Mouse (Mus musculus) myocyte (in vitro differentiated cells): Measurements from ENCODE around the gene Cstb. TPM values are rescaled to one million over a fixed set of nuclear protein-coding genes. Genes with fewer than 3 reads are reported as not detected.
A peak's percentile ranks its signal among the peaks of the same experiment; 100 is the strongest.

Experiments
- H3K27me3 ChIP-seq: one replicate; pipeline ENCODE4 v1.6.1; 2011; ENCODE audit not compliant: control insufficient read depth, insufficient read depth, insufficient read length
- H3K36me3 ChIP-seq: one replicate; pipeline ENCODE4 v1.6.1; 2011; ENCODE audit not compliant: control insufficient read depth, insufficient read depth
- H3K4me2 ChIP-seq: one replicate; pipeline ENCODE4 v1.6.1; 2011; ENCODE audit warnings: low read depth, control low read depth
- H3K4me3 ChIP-seq: one replicate; pipeline ENCODE4 v1.5.1; 2011; ENCODE audit warnings: mild to moderate bottlenecking, control low read depth, moderate library complexity
- H3K79me2 ChIP-seq: one replicate; pipeline ENCODE4 v1.6.1; 2011; ENCODE audit not compliant: control insufficient read depth, insufficient read depth
- H3ac ChIP-seq: one replicate; pipeline ENCODE4 v1.6.1; 2011; ENCODE audit not compliant: control insufficient read depth, insufficient read length
- CEBPB ChIP-seq: IDR thresholded peaks from 2 replicates; pipeline ENCODE4 v1.6.1; 2011; ENCODE audit warnings: mild to moderate bottlenecking, moderate library complexity; ENCODE audit not compliant: poor library complexity, insufficient read depth, severe bottlenecking
- E2F4 ChIP-seq: IDR thresholded peaks from one replicate; pipeline ENCODE4 v1.6.1; 2011; ENCODE audit warnings: mild to moderate bottlenecking, control low read depth, moderate library complexity; ENCODE audit not compliant: insufficient read depth
- MAX ChIP-seq: IDR thresholded peaks from one replicate; pipeline ENCODE4 v1.6.1; 2011; ENCODE audit warnings: low read depth, mild to moderate bottlenecking, control low read depth
- MYOD1 ChIP-seq, 3 experiments: IDR thresholded peaks; one replicate each; pipeline ENCODE4 v1.6.1; 2011; ENCODE audit warnings: control low read depth in 2 of 3, low read depth in 2 of 3, mild to moderate bottlenecking in 2 of 3, moderate library complexity in 1 of 3; ENCODE audit not compliant: insufficient read length in 2 of 3, control insufficient read depth in 1 of 3
- MYOG ChIP-seq, 3 experiments: IDR thresholded peaks; one replicate each; pipeline ENCODE4 v1.6.1; 2011; ENCODE audit warnings: control low read depth in 2 of 3, low read depth in 2 of 3, mild to moderate bottlenecking in 2 of 3; ENCODE audit not compliant: insufficient read length in 2 of 3, control insufficient read depth in 1 of 3, insufficient read depth in 1 of 3
- POLR2A ChIP-seq: IDR thresholded peaks from one replicate; pipeline ENCODE4 v1.6.1; 2011; ENCODE audit warnings: low read depth, mild to moderate bottlenecking, control low read depth, moderate library complexity; ENCODE audit not compliant: insufficient read length
- POLR2AphosphoS2 ChIP-seq: IDR thresholded peaks from one replicate; pipeline ENCODE4 v1.6.1; 2011; ENCODE audit warnings: low read depth, control low read depth; ENCODE audit not compliant: insufficient read length
- REST ChIP-seq: IDR thresholded peaks from one replicate; pipeline ENCODE4 v1.6.1; 2011; ENCODE audit warnings: mild to moderate bottlenecking, control low read depth, moderate library complexity; ENCODE audit not compliant: insufficient read depth, insufficient read length
- SRF ChIP-seq: IDR thresholded peaks from one replicate; pipeline ENCODE4 v1.6.1; 2011; ENCODE audit warnings: low read depth; ENCODE audit not compliant: control insufficient read depth, insufficient read length
- TCF12 ChIP-seq: IDR thresholded peaks from one replicate; pipeline ENCODE4 v1.6.1; 2011; ENCODE audit warnings: mild to moderate bottlenecking, control low read depth; ENCODE audit not compliant: poor library complexity, insufficient read depth, severe bottlenecking
- TCF3 ChIP-seq: IDR thresholded peaks from one replicate; pipeline ENCODE4 v1.6.1; 2011; ENCODE audit warnings: low read depth, control low read depth; ENCODE audit not compliant: insufficient read length
- USF1 ChIP-seq: IDR thresholded peaks from one replicate; pipeline ENCODE4 v1.6.1; 2011; ENCODE audit warnings: low read depth, mild to moderate bottlenecking, control low read depth, moderate library complexity
- polyA plus RNA-seq: library from polyadenylated mRNA; unstranded; fragments of >200 nt; fragmentation: generic; extraction: Trizol; gene quantifications from one replicate; pipeline ENCODE4 v1.2.1, GENCODE M21; 2012; ENCODE audit warnings: missing spikeins

Gene Cstb
- polyA plus RNA-seq, 1 experiment, result 197 TPM

- H3K4me3 ChIP-seq, result no peak overlapping the region
- no peak overlapping the region for H3ac ChIP-seq
- H3K36me3 ChIP-seq, result no peaks in the 10 kb centered on the region
- H3K79me2 ChIP-seq, result no peaks in the 10 kb centered on the region
- no peaks in the 10 kb centered on the region for H3K27me3 ChIP-seq
- TF ChIP-seq USF1, result no peak
- no peak for TF ChIP-seq MAX
- TF ChIP-seq TCF3, result no peak
- TF ChIP-seq MYOD1 (IDR thresholded peaks at IDR 0.05; ENCODE audit: control insufficient read depth in 1 of 3, insufficient read length in 2 of 3, low read depth in 2 of 3), result no peak
- no peak for TF ChIP-seq E2F4
- no peak for TF ChIP-seq CEBPB
- TF ChIP-seq SRF, result no peak
- no peak for TF ChIP-seq MYOG (IDR thresholded peaks at IDR 0.05; ENCODE audit: control insufficient read depth in 1 of 3, insufficient read depth in 1 of 3, insufficient read length in 2 of 3, low read depth in 2 of 3)
- TF ChIP-seq POLR2A, result no peak
- no peak for TF ChIP-seq POLR2AphosphoS2
- no peak for TF ChIP-seq TCF12
- TF ChIP-seq REST, result no peak
- no peak overlapping the region for H3K4me2 ChIP-seq
These were observed 27.2 kb downstream of the Cstb start for GRCm38 (mm10) chr10:78452641-78453040.

- Histone ChIP-seq H3ac (no peak overlapping the region), H3K27me3 (no peaks in the 10 kb centered on the region), H3K4me3 (no peak overlapping the region), H3K4me2 (no peak overlapping the region), H3K79me2 (no peaks in the 10 kb centered on the region), H3K36me3 (no peaks in the 10 kb centered on the region)
- no peak for TF ChIP-seq POLR2A
- TF ChIP-seq CEBPB, result no peak
- no peak for TF ChIP-seq E2F4
- no peak for TF ChIP-seq SRF
- no peak for TF ChIP-seq REST
These were observed 31.2 kb downstream of the Cstb start for GRCm38 (mm10) chr10:78456696-78457095.

GRCm38 (mm10) chr10:78457495-78458347 is 32.3 kb downstream of the Cstb start:
- Histone ChIP-seq H3K36me3 (no peaks in the 10 kb centered on the region), H3K4me2 (peak overlapping the region; percentile 21), H3ac (no peak overlapping the region), H3K27me3 (no peaks in the 10 kb centered on the region), H3K79me2 (no peaks in the 10 kb centered on the region), H3K4me3 (no peak overlapping the region)
- TF ChIP-seq REST (no peak), TCF12 (no peak), CEBPB (no peak), SRF (no peak), MYOD1 (IDR thresholded peaks at IDR 0.05; ENCODE audit: control insufficient read depth in 1 of 3, insufficient read length in 2 of 3, low read depth in 2 of 3) (no peak), POLR2AphosphoS2 (no peak)

- peak overlapping the region; percentile 5 for H3K4me2 ChIP-seq
- H3K36me3 ChIP-seq, result no peaks in the 10 kb centered on the region
- TF ChIP-seq CEBPB (no peak), SRF (no peak), POLR2AphosphoS2 (no peak), E2F4 (no peak), MYOD1 (IDR thresholded peaks at IDR 0.05; ENCODE audit: control insufficient read depth in 1 of 3, insufficient read length in 2 of 3, low read depth in 2 of 3) (peak in 2 of 3 experiments; percentile 26 to 30), REST (no peak), USF1 (no peak), MYOG (IDR thresholded peaks at IDR 0.05; ENCODE audit: control insufficient read depth in 1 of 3, insufficient read depth in 1 of 3, insufficient read length in 2 of 3, low read depth in 2 of 3) (no peak)
- no peaks in the 10 kb centered on the region for H3K27me3 ChIP-seq
- no peak overlapping the region for H3K4me3 ChIP-seq
- H3ac ChIP-seq, result no peak overlapping the region
- H3K79me2 ChIP-seq, result no peaks in the 10 kb centered on the region
These were observed 33.1 kb downstream of the Cstb start for GRCm38 (mm10) chr10:78458348-78459111.

- H3K79me2 ChIP-seq, result no peaks in the 10 kb centered on the region
- no peak overlapping the region for H3K4me2 ChIP-seq
- TF ChIP-seq CEBPB, result no peak
- TF ChIP-seq MYOD1 (IDR thresholded peaks at IDR 0.05; ENCODE audit: control insufficient read depth in 1 of 3, insufficient read length in 2 of 3, low read depth in 2 of 3), result no peak
- TF ChIP-seq MAX, result no peak
- no peak for TF ChIP-seq SRF
- no peak for TF ChIP-seq REST
- no peaks in the 10 kb centered on the region for H3K36me3 ChIP-seq
- no peak overlapping the region for H3K4me3 ChIP-seq
- no peaks in the 10 kb centered on the region for H3K27me3 ChIP-seq
- H3ac ChIP-seq, result no peak overlapping the region
These were observed 35.0 kb downstream of the Cstb start for GRCm38 (mm10) chr10:78460463-78460862.
